Mouse (Mus musculus) left cerebral cortex, postnatal 36 days (tissue): Measurements from ENCODE around the gene Ocm. TPM values are rescaled to one million over a fixed set of nuclear protein-coding genes. Genes with fewer than 3 reads are reported as not detected.

ENCODE experiments used
- total RNA-seq, 2 experiments: library from RNA; stranded (reverse); gene quantifications; 2 replicates each; pipeline ENCODE4 v1.2.3; 2021

The Ocm gene
- total RNA-seq, 2 experiments from 2014 or later: 2.2 to 3.8 TPM

Other genes with a start within 250 kb of the Ocm start
- gene Eif2ak1, start 208.9 kb downstream of the Ocm start, total RNA-seq: 10 to 100 TPM; 44.9 to 45.1 TPM
- gene Ankrd61, start 129.0 kb downstream of the Ocm start, total RNA-seq: not detected
- 10 to 100 TPM; 31.6 to 34.8 TPM for gene Aimp2, start 116.8 kb downstream of the Ocm start, total RNA-seq
- gene Pms2, start 116.7 kb downstream of the Ocm start, total RNA-seq: 10 to 100 TPM; 17.4 to 18.1 TPM
- gene Gm42421, start 98.5 kb downstream of the Ocm start, total RNA-seq: 1 to 10 TPM in 1 of 2 experiments, not detected in 1; 1.3 TPM
- gene Rsph10b, start 93.6 kb downstream of the Ocm start, total RNA-seq: 1 to 10 TPM; 4.0 to 5.3 TPM
- 10 to 100 TPM; 43.0 to 45.0 TPM for gene Ccz1, start 11.8 kb downstream of the Ocm start, total RNA-seq
- 100 to 1,000 TPM; 163 to 182 TPM for gene Lmtk2, start 73.8 kb upstream of the Ocm start, total RNA-seq
- under 1 TPM; 0.22 to 0.43 TPM for gene Bhlha15, start 163.6 kb upstream of the Ocm start, total RNA-seq
- 10 to 100 TPM; 86.2 to 93.0 TPM for gene Tecpr1, start 196.9 kb upstream of the Ocm start, total RNA-seq
- 10 to 100 TPM; 68.4 to 79.1 TPM for gene Bri3, start 217.8 kb upstream of the Ocm start, total RNA-seq